Mouse (Mus musculus) midbrain, embryonic 15.5 days (tissue): ENCODE results near the gene Ptpn22. TPM values are rescaled to one million over a fixed set of nuclear protein-coding genes. Genes with fewer than 3 reads are reported as not detected.

ENCODE experiments used
- ATAC-seq: fragments of 200-750 bp; cut with Nextera tagmentation; replicated peaks from 2 replicates; pipeline ENCODE4 v1.8.0; 2017; ENCODE audit warnings: moderate TSS enrichment
- H3K27ac ChIP-seq: fragments of 300-500 bp; sonication (generic); 2 replicates; pipeline ENCODE4 v1.5.1; 2015; ENCODE audit warnings: mild to moderate bottlenecking, inconsistent platforms
- H3K27me3 ChIP-seq: fragments of 300-500 bp; sonication (generic); replicated peaks from 2 replicates; pipeline ENCODE4 v1.6.1; 2015; ENCODE audit warnings: inconsistent platforms
- H3K36me3 ChIP-seq: fragments of 300-500 bp; sonication (generic); replicated peaks from 2 replicates; pipeline ENCODE4 v1.6.1; 2015; ENCODE audit warnings: inconsistent platforms
- H3K4me1 ChIP-seq: fragments of 300-500 bp; sonication (generic); 2 replicates; pipeline ENCODE4 v1.6.1; 2015; ENCODE audit warnings: inconsistent platforms
- H3K4me2 ChIP-seq: fragments of 300-500 bp; sonication (generic); 2 replicates; pipeline ENCODE4 v1.6.1; 2015; ENCODE audit warnings: inconsistent platforms, mild to moderate bottlenecking, moderate library complexity
- H3K4me3 ChIP-seq: fragments of 300-500 bp; sonication (generic); 2 replicates; pipeline ENCODE4 v1.5.1; 2015; ENCODE audit warnings: mild to moderate bottlenecking, inconsistent platforms
- H3K9ac ChIP-seq: fragments of 300-500 bp; sonication (generic); 2 replicates; pipeline ENCODE4 v1.6.1; 2015; ENCODE audit warnings: mild to moderate bottlenecking, inconsistent platforms
- H3K9me3 ChIP-seq: fragments of 300-500 bp; sonication (generic); 2 replicates; pipeline ENCODE4 v1.6.1; 2016; ENCODE audit warnings: inconsistent platforms
- WGBS: fragments of 180-500 bp; shearing (Covaris S2); methylation state at CpG from one replicate; pipeline ENCODE4 v1.1.7; 2015; ENCODE audit warnings: mixed read lengths; 5-methylcytosine and 5-hydroxymethylcytosine counted together
- polyA plus RNA-seq: library from polyadenylated mRNA; unstranded; fragments of >200 nt; fragmentation: Nextera tagmentation; extraction: Ambion mirVana; gene quantifications from 2 replicates; pipeline ENCODE4 v1.2.1, GENCODE M21; 2015

Ptpn22 gene
- polyA plus RNA-seq, 1 experiment from 2014 or later, result 0.22 TPM

- peak overlapping the region; percentile 79 for H3K4me3 ChIP-seq
- H3K4me2 ChIP-seq, result peak overlapping the region; percentile 67
- H3K4me1 ChIP-seq, result peaks cover 19% of the 10 kb centered on the region
- no peaks in the 10 kb centered on the region for H3K36me3 ChIP-seq
- under 1% methylated on average over 58 of the region's 60 CpGs for WGBS
- H3K9ac ChIP-seq, result peak overlapping the region; percentile 89
- H3K9me3 ChIP-seq, result no peaks in the 10 kb centered on the region
- H3K27me3 ChIP-seq, result no peaks in the 10 kb centered on the region
- H3K27ac ChIP-seq, result peak overlapping the region; percentile 91
- peak; percentile 65 for ATAC-seq
Observed at GRCm38 (mm10) chr3:103914732-103915508, 55.3 kb downstream of the Ptpn22 start.

GRCm38 (mm10) chr3:103915509-103915896 lies 55.9 kb downstream of the Ptpn22 start:
- peak overlapping the region; percentile 67 for H3K4me2 ChIP-seq
- peak overlapping the region; percentile 91 for H3K27ac ChIP-seq
- H3K27me3 ChIP-seq, result no peaks in the 10 kb centered on the region
- H3K9me3 ChIP-seq, result no peaks in the 10 kb centered on the region
- H3K4me3 ChIP-seq, result peak overlapping the region; percentile 79
- ATAC-seq, result no peak
- H3K4me1 ChIP-seq, result peaks cover 21% of the 10 kb centered on the region
- H3K36me3 ChIP-seq, result no peaks in the 10 kb centered on the region
- peak overlapping the region; percentile 89 for H3K9ac ChIP-seq
- 4% methylated on average over 7 of the region's 7 CpGs for WGBS

GRCm38 (mm10) chr3:103916205-103916838 lies 56.7 kb downstream of the Ptpn22 start:
- peaks cover 21% of the 10 kb centered on the region for H3K4me1 ChIP-seq

GRCm38 (mm10) chr3:103916839-103917237 lies 57.2 kb downstream of the Ptpn22 start:
- no peak for ATAC-seq
- Histone ChIP-seq H3K36me3 (no peaks in the 10 kb centered on the region), H3K27me3 (no peaks in the 10 kb centered on the region), H3K4me1 (peaks cover 24% of the 10 kb centered on the region), H3K4me2 (peak overlapping the region; percentile 67), H3K9me3 (no peaks in the 10 kb centered on the region), H3K27ac (no peak overlapping the region), H3K4me3 (peak overlapping the region; percentile 28), H3K9ac (0 out of 2 replicates have a peak overlapping the region, but pooled peaks have one; percentile 7)
- WGBS, result 70% methylated on average over 3 of the region's 3 CpGs

More at GRCm38 (mm10) chr3:103916205-103916838, 56.7 kb downstream of the Ptpn22 start:
- no peaks in the 10 kb centered on the region for H3K36me3 ChIP-seq
- H3K4me3 ChIP-seq, result peak overlapping the region; percentile 28
- no peaks in the 10 kb centered on the region for H3K27me3 ChIP-seq
- 44% methylated on average over 5 of the region's 5 CpGs for whole genome bisulfite sequencing
- ATAC-seq, result no peak
- no peak overlapping the region for H3K27ac ChIP-seq
- H3K9me3 ChIP-seq, result no peaks in the 10 kb centered on the region
- peak overlapping the region; percentile 7; the same call in 1 of the 2 replicates for H3K9ac ChIP-seq
- peak overlapping the region; percentile 67 for H3K4me2 ChIP-seq

- WGBS, result 97% methylated on average over 1 of the region's 1 CpGs
- ATAC-seq, result no peak
- no peaks in the 10 kb centered on the region for H3K27me3 ChIP-seq
- no peak overlapping the region for H3K4me3 ChIP-seq
- no peak overlapping the region for H3K9ac ChIP-seq
- H3K27ac ChIP-seq, result no peak overlapping the region
- H3K9me3 ChIP-seq, result no peaks in the 10 kb centered on the region
- H3K4me2 ChIP-seq, result no peak overlapping the region
- no peaks in the 10 kb centered on the region for H3K36me3 ChIP-seq
- H3K4me1 ChIP-seq, result peaks cover 31% of the 10 kb centered on the region
Observed at GRCm38 (mm10) chr3:103920094-103920493, 60.5 kb downstream of the Ptpn22 start.

- H3K4me3 ChIP-seq, result no peak overlapping the region
- 56% methylated on average over 3 of the region's 3 CpGs for WGBS
- no peak overlapping the region for H3K27ac ChIP-seq
- no peak overlapping the region for H3K4me2 ChIP-seq
- H3K9ac ChIP-seq, result no peak overlapping the region
- H3K27me3 ChIP-seq, result no peaks in the 10 kb centered on the region
- no peaks in the 10 kb centered on the region for H3K36me3 ChIP-seq
- no peaks in the 10 kb centered on the region for H3K9me3 ChIP-seq
- ATAC-seq, result no peak
- peaks cover 17% of the 10 kb centered on the region for H3K4me1 ChIP-seq
Observed at GRCm38 (mm10) chr3:103925302-103925701, 65.7 kb downstream of the Ptpn22 start.

GRCm38 (mm10) chr3:103927511-103927910 lies 67.9 kb downstream of the Ptpn22 start:
- ATAC-seq, result no peak
- Histone ChIP-seq H3K9me3 (no peaks in the 10 kb centered on the region), H3K4me1 (peaks cover 14% of the 10 kb centered on the region), H3K4me2 (no peak overlapping the region), H3K36me3 (no peaks in the 10 kb centered on the region), H3K27ac (no peak overlapping the region), H3K27me3 (no peaks in the 10 kb centered on the region), H3K4me3 (no peak overlapping the region), H3K9ac (no peak overlapping the region)
- WGBS, result 37% methylated on average over 6 of the region's 6 CpGs

GRCm38 (mm10) chr3:103944794-103945562 lies 85.4 kb downstream of the Ptpn22 start:
- ATAC-seq, result no peak
- H3K9me3 ChIP-seq, result no peaks in the 10 kb centered on the region
- no peaks in the 10 kb centered on the region for H3K36me3 ChIP-seq
- no peak overlapping the region for H3K4me3 ChIP-seq
- no peaks in the 10 kb centered on the region for H3K27me3 ChIP-seq
- H3K4me1 ChIP-seq, result 0 out of 2 replicates have a peak, but pooled peaks cover 2% of the 10 kb centered on the region
- no peak overlapping the region for H3K27ac ChIP-seq
- WGBS, result 70% methylated on average over 1 of the region's 1 CpGs
- H3K4me2 ChIP-seq, result no peak overlapping the region
- H3K9ac ChIP-seq, result no peak overlapping the region

- WGBS, result 92% methylated on average over 7 of the region's 7 CpGs
- H3K4me3 ChIP-seq, result no peak overlapping the region
Observed at GRCm38 (mm10) chr3:103948666-103949065, 89.1 kb downstream of the Ptpn22 start.

GRCm38 (mm10) chr3:103960622-103961021 lies 101.0 kb downstream of the Ptpn22 start:
- Histone ChIP-seq H3K4me1 (no peaks in the 10 kb centered on the region), H3K9ac (no peak overlapping the region), H3K9me3 (no peaks in the 10 kb centered on the region), H3K27ac (no peak overlapping the region), H3K4me2 (no peak overlapping the region), H3K27me3 (no peaks in the 10 kb centered on the region), H3K4me3 (no peak overlapping the region), H3K36me3 (peaks cover 4% of the 10 kb centered on the region; the same call in 1 of the 2 replicates)
- 92% methylated on average over 3 of the region's 3 CpGs for WGBS
- ATAC-seq, result no peak

More at GRCm38 (mm10) chr3:103948666-103949065, 89.1 kb downstream of the Ptpn22 start:
- H3K27me3 ChIP-seq, result no peaks in the 10 kb centered on the region
- H3K4me1 ChIP-seq, result 0 out of 2 replicates have a peak, but pooled peaks cover 2% of the 10 kb centered on the region
- ATAC-seq, result no peak
- H3K4me2 ChIP-seq, result no peak overlapping the region
- H3K36me3 ChIP-seq, result no peaks in the 10 kb centered on the region
- no peaks in the 10 kb centered on the region for H3K9me3 ChIP-seq
- H3K9ac ChIP-seq, result no peak overlapping the region
- H3K27ac ChIP-seq, result no peak overlapping the region
